Mouse (Mus musculus): ENCODE results near the gene Fermt3. TPM values are rescaled to one million over a fixed set of nuclear protein-coding genes. Genes with fewer than 3 reads are reported as not detected.

Gene Fermt3
- polyA plus RNA-seq (2015; fragmentation: Nextera tagmentation; extraction: Ambion mirVana): 7.6 and 8.1 TPM in 2 replicates

- Histone ChIP-seq H3K4me1 (replicated peaks; ENCODE audit: control insufficient read depth, insufficient read depth) (no peaks in the 10 kb centered on the region), H3K9me3 (ENCODE audit: control insufficient read depth, low read length) (no peaks in the 10 kb centered on the region), H3K4me3 (ENCODE audit: low read depth, low read length) (no peak within 1 kb of the TSS), H3K9ac (ENCODE audit: low read length) (no peak within 1 kb of the TSS), H3K27me3 (ENCODE audit: control insufficient read depth, insufficient read depth, low read length) (no peaks in the 10 kb centered on the region), H3K4me2 (replicated peaks; ENCODE audit: low read depth) (no peak within 1 kb of the TSS; the same call in 1 of the 2 replicates), H3K36me3 (ENCODE audit: control insufficient read depth, insufficient read depth, low read length) (peaks cover 16% of the 10 kb centered on the region), H3K27ac (replicated peaks) (peak within 1 kb of the TSS; percentile 65; the same call in 1 of the 2 replicates)
- DNase-seq (ENCODE audit: low spot score) (peak; percentile 67), ATAC-seq (ENCODE audit: low FRiP score, low TSS enrichment) (peak; percentile 71)
- TF ChIP-seq EP300 (optimal IDR thresholded peaks at IDR 0.05) (no peak), CTCF (IDR thresholded peaks at IDR 0.05; ENCODE audit: low read depth) (no peak)
- WGBS: 59% methylated on average over 5 of the region's 5 CpGs
These were observed at the start of gene Fermt3 for GRCm38 (mm10) chr19:7019191-7019590. Fermt3 (minus strand) TSS chr19:7019469.

- H3K27ac ChIP-seq (replicated peaks): no peak overlapping the region
- ATAC-seq (ENCODE audit: low FRiP score, low TSS enrichment) (peak; percentile 45; the same call in 1 of the 2 replicates), DNase-seq (ENCODE audit: low spot score) (peak; percentile 79)
- H3K27me3 ChIP-seq (ENCODE audit: control insufficient read depth, insufficient read depth, low read length): no peaks in the 10 kb centered on the region
- peaks cover 3% of the 10 kb centered on the region for H3K4me1 ChIP-seq (replicated peaks; ENCODE audit: control insufficient read depth, insufficient read depth)
- no peaks in the 10 kb centered on the region for H3K9me3 ChIP-seq (ENCODE audit: control insufficient read depth, low read length)
- H3K36me3 ChIP-seq (ENCODE audit: control insufficient read depth, insufficient read depth, low read length): no peaks in the 10 kb centered on the region
- WGBS: 3% methylated on average over 14 of the region's 14 CpGs
- no peak overlapping the region for H3K9ac ChIP-seq (ENCODE audit: low read length)
- TF ChIP-seq EP300 (optimal IDR thresholded peaks at IDR 0.05) (no peak), CTCF (IDR thresholded peaks at IDR 0.05; ENCODE audit: low read depth) (peak; percentile 91)
- no peak overlapping the region for H3K4me2 ChIP-seq (replicated peaks; ENCODE audit: low read depth)
- H3K4me3 ChIP-seq (ENCODE audit: low read depth, low read length): no peak overlapping the region
These were observed 48.9 kb upstream of the Fermt3 start for GRCm38 (mm10) chr19:7068136-7068535.

DNA sequence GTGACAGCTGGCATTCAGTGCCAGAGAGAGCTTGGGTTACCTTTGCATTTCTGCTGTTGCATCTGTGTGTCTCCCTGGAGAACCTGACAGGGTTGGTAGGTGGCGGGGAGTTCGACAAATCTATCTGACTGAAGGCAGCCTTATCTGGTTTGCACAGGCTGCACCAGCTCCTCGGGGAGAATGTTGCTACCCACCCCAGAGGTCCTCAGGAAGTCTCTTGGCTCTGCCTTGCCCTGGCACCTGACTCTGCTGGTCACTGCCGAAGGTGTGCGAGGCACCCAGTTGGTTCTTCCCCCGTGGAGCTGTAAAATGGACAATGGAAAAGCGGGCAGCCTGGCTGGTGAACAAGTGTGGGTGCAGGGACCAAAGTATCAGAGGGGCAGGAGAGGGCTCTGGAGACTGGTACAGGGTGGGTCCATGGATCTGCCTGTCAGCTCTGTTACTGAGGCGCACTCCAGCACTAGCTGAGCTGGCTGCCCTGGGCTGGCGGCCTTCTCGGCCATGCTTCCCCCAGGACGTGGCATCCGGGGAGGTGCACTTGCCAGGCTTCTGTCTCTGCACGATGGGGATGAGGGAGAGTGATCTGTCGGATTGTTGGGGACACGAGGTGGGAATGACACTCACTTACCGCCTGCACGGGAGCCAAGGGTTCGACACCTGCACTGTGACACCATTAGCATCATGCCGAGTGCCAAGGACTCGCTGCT lies 48.2 kb upstream of the Fermt3 start:
- Histone ChIP-seq H3K4me1 (replicated peaks; ENCODE audit: control insufficient read depth, insufficient read depth) (peaks cover 3% of the 10 kb centered on the region), H3K36me3 (ENCODE audit: control insufficient read depth, insufficient read depth, low read length) (no peaks in the 10 kb centered on the region), H3K9me3 (ENCODE audit: control insufficient read depth, low read length) (no peaks in the 10 kb centered on the region), H3K27ac (replicated peaks) (no peak overlapping the region), H3K4me2 (replicated peaks; ENCODE audit: low read depth) (no peak overlapping the region), H3K9ac (ENCODE audit: low read length) (no peak overlapping the region), H3K27me3 (ENCODE audit: control insufficient read depth, insufficient read depth, low read length) (no peaks in the 10 kb centered on the region), H3K4me3 (ENCODE audit: low read depth, low read length) (no peak overlapping the region)
- ATAC-seq (ENCODE audit: low FRiP score, low TSS enrichment) (no peak), DNase-seq (ENCODE audit: low spot score) (no peak)
- WGBS: 52% methylated on average over 19 of the region's 20 CpGs
- TF ChIP-seq EP300 (optimal IDR thresholded peaks at IDR 0.05) (no peak), CTCF (IDR thresholded peaks at IDR 0.05; ENCODE audit: low read depth) (no peak)

DNA sequence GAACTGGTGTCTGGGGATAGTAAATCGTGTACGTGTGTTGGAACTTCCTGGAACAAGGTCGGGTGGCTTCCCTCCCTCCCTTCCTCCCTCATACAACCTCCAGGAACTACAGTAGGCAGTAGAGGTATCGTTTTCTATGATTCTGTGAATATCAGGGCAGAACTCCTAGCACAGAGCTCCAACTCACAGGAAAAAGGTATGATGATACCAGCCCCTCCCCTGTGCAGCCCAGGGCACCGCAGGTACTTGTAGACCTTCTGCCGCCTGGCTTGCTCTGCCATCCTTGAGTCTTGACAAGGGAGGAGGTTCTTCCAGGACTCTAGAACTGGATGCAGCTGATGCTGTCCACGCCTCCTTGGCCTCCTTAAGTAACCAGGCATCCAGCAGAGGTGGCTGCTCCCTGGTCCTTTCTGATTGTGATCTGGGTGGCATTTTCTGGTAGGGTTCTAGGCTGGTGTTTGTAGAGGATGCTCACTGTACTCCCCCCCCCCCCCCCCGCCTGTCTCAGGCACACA lies 47.6 kb upstream of the Fermt3 start:
- peaks cover 3% of the 10 kb centered on the region for H3K4me1 ChIP-seq (replicated peaks; ENCODE audit: control insufficient read depth, insufficient read depth)
- no peaks in the 10 kb centered on the region for H3K27me3 ChIP-seq (ENCODE audit: control insufficient read depth, insufficient read depth, low read length)
- ATAC-seq (ENCODE audit: low FRiP score, low TSS enrichment): no peak
- H3K4me2 ChIP-seq (replicated peaks; ENCODE audit: low read depth): no peak overlapping the region
- no peaks in the 10 kb centered on the region for H3K9me3 ChIP-seq (ENCODE audit: control insufficient read depth, low read length)
- H3K4me3 ChIP-seq (ENCODE audit: low read depth, low read length): no peak overlapping the region
- H3K27ac ChIP-seq (replicated peaks): no peak overlapping the region
- no peaks in the 10 kb centered on the region for H3K36me3 ChIP-seq (ENCODE audit: control insufficient read depth, insufficient read depth, low read length)
- no peak for DNase-seq (ENCODE audit: low spot score)
- no peak overlapping the region for H3K9ac ChIP-seq (ENCODE audit: low read length)
- TF ChIP-seq CTCF (IDR thresholded peaks at IDR 0.05; ENCODE audit: low read depth) (no peak), EP300 (optimal IDR thresholded peaks at IDR 0.05) (no peak)
- WGBS: 38% methylated on average over 7 of the region's 8 CpGs

GRCm38 (mm10) chr19:7066034-7066827 lies 47.0 kb upstream of the Fermt3 start:
- WGBS: 34% methylated on average over 15 of the region's 15 CpGs
- Histone ChIP-seq H3K27me3 (ENCODE audit: control insufficient read depth, insufficient read depth, low read length) (no peaks in the 10 kb centered on the region), H3K4me2 (replicated peaks; ENCODE audit: low read depth) (no peak overlapping the region), H3K9me3 (ENCODE audit: control insufficient read depth, low read length) (no peaks in the 10 kb centered on the region), H3K4me1 (replicated peaks; ENCODE audit: control insufficient read depth, insufficient read depth) (peaks cover 3% of the 10 kb centered on the region), H3K27ac (replicated peaks) (peak overlapping the region; percentile 9; the same call in 1 of the 2 replicates), H3K36me3 (ENCODE audit: control insufficient read depth, insufficient read depth, low read length) (no peaks in the 10 kb centered on the region), H3K9ac (ENCODE audit: low read length) (peak overlapping the region; percentile 38), H3K4me3 (ENCODE audit: low read depth, low read length) (no peak overlapping the region)
- ATAC-seq (ENCODE audit: low FRiP score, low TSS enrichment) (0 out of 2 replicates have a peak, but pooled peaks have one; percentile 2), DNase-seq (ENCODE audit: low spot score) (peak; percentile 45)
- TF ChIP-seq EP300 (optimal IDR thresholded peaks at IDR 0.05) (no peak), CTCF (IDR thresholded peaks at IDR 0.05; ENCODE audit: low read depth) (no peak)

Data from stomach, postnatal 0 days (tissue).